Mouse (Mus musculus) erythroblast, adult 5-6 weeks (primary cell): ENCODE measurements around the gene Fndc3a. TPM values are rescaled to one million over a fixed set of nuclear protein-coding genes. Genes with fewer than 3 reads are reported as not detected.

Source experiments
- ATAC-seq: replicated peaks from 2 replicates; pipeline ENCODE4 v1.8.0; 2016; ENCODE audit warnings: moderate number of reproducible peaks, mild to moderate bottlenecking, moderate TSS enrichment, inconsistent platforms; ENCODE audit not compliant: poor library complexity, low FRiP score, severe bottlenecking
- total RNA-seq, 2 experiments: library from RNA; stranded (forward) in 1 of 2; stranded (reverse) in 1 of 2; fragments of 150-400 nt in 1 of 2; fragments of 200-764, 138-1000 nt in 1 of 2; gene quantifications; 2 replicates each; pipeline versions ENCODE4 v1.2.3 to v1.2.4; 2015 to 2017; ENCODE audit warnings: low replicate concordance in 2 of 2

Fndc3a gene
- total RNA-seq, 2 experiments from 2014 or later = 4.4 to 7.8 TPM

DNA sequence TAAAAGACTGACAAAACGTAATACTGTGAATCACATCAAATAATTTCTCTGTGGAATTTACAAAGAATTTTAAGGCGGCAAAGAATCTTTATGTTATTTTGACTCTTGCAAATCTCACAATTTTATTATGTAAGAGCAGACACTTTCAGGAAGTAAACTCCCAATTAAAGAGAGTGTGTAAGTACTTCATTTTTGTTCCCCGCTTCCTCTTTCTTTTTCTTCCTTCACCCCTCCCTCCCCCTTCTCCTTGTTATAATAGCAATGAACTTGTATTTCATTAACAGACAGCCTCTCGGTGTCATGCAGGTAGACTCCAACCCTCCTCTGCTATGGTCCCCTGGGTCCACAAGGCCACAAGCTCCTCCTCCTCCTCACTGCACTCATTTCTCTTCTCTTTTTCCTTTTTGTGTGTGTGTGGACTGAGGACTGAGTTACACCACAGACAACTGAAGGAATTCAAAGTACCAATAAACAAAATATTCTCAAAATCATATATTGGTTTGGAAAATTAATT is 24.9 kb downstream of the Fndc3a start:
- ATAC-seq = no peak

DNA sequence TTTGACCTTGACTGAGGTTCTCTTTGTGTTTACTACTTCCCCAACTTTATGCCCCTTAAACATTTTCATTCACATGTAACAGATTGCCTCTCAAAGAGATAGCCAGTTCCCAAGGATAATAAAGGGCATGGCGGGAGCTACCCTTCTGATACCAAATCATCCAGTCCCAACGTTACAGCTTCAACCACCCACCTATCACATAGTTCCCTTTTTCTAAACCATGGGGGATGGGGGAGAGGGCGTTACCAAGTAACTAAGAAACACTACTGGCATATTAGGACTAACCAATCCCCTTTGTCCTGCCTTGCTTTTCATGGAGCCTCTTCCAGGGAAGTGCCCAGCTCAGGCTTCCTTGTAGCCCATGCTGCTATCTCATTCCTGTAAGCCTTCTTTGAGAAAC is 32.6 kb downstream of the Fndc3a start:
- no peak for ATAC-seq

DNA sequence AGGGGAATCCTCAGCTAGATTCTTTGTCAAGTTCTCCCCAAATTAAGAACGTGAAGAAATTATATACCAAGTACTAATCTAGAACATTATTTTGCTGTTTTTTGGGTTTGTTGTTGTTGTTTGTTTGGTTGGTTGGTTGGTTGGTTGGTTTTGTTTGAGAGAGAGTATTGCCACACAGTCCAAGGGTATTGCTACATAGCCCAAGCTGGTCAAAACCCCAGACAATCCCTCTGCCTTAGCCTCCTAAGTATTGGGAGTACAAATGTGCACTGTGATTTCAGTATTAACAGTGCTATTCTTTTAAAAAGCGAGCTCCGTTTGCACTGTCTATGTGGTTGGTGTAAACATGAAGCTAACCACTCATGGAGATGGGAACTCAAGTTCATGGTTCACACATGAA is 37.9 kb downstream of the Fndc3a start:
- no peak for ATAC-seq

DNA sequence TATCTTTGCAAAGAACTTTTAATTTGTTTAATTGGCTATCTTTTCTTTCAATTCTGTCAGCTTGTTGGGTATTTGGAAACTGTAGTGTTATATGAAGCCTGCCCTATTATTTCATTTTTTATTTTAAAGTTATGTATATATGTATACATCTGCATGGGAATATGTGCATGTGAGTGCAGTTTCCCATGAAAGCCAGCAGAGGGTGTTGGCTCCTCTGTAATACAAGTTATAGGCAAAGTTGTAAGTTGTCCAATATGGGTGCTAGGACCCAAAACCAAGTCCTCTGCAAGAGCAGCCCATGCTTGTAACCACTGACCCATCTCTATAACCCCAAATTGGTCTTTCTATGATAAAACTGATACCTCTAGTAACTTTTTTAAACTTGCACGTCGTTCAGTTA is 38.8 kb downstream of the Fndc3a start:
- no peak for ATAC-seq

DNA sequence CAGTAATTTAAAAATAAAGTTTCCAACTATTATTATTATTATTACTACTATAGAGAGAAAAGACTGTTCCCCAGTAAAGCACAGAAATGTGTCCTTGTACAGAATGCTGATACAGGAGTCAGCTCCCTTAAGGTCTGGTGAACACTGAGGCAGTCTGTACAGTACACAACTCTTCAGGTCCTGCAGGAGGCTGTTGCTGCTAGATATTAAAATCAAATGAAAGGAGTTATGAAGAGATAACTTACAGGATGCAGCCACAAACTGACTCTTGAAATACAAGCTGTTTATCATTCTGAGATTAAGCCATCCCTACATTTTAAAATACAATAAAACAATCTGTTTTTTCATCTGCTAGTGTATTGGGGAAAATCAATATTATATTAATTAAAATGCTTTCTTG is 60.5 kb downstream of the Fndc3a start:
- ATAC-seq = no peak

DNA sequence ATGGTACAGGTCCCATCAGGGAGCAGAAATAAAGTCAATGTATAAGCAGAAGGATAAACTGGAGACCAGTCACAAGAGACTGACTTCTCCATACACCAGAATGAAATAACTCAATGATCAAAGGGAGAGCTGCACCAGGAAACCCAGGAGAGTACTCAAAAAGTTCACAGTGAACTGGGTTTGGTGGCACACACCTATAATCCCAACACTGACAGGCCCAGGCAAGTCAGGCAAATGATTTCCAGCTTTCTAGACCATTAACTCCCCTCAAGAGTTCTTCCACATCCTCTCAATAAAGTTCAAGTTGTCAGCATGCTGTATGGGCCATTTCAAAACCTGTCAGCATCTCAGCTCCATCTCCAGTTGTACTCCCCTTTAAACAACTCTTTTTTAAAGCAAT is 64.3 kb downstream of the Fndc3a start:
- no peak for ATAC-seq

DNA sequence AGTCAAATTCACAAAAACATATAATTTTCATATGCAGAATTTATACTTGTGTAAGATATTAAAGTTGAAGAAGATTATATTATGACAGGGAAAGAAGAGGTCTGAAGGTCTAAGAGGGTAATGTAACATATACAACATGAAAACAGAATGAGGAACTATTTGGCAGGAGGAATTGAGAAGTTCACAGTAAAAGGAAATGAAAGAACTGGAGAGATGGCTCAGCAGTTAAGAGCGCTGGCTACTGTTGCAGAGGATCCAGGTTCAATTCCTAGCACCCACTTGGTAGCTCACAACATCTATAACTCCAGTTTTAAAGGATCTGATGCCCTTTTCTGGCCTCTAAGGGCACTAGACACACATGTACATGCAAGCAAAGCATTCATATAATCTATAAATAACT is 65.2 kb downstream of the Fndc3a start:
- no peak for ATAC-seq

DNA sequence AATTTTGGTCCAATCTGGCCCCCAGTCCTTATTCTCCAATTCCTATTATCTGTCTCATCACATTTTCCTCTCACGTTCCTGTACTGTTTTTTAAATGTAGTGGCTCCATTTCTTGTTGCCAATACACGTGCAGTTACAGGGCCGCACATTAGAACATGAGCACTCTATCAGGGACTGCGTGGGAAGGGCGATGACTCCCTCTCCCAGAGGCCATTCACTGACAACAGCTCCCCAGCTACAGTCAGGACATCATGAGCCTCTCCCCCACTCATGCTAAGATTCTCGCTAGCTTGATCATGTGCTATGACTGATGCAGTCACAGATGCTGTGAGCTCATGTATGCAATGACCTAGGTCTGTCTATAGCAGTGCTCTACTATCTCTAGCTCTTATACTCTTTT is 71.3 kb downstream of the Fndc3a start:
- no peak for ATAC-seq

DNA sequence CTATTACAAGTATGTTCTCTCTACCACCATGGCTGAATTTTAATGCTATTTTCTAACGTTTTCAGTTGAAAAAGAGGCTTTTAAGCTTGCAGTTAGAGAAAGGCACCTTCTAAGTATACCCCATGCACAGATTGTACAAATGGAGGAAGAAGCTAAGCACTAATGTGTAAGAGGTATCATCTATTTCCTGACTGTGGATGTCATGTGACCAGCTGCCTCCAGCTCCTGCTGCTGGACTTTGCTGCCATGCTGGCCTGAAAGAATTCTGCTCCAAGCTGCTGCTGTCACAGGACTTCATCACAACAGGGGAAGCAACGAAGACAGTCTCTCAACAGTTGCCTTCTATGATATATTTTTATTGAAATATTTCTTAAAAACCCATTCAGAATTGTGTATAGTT is 76.2 kb downstream of the Fndc3a start:
- no peak for ATAC-seq

DNA sequence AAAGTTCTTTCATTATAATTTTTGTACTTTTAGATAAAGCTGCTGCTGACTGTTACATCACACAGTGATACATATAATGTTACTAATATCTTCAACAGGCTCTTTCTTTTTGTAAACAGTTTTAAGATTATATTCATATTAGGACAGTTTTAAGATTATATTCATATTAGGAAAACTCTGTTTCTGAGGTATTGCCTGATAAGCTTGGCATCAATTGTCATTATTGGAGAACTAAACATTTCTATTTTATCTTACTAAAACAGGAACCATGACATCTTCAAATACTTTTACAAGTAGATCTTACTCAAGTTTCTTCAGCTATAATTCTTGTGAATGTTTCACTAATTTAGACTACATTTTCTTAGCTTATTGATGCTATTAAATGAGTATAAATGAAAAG is 84.4 kb downstream of the Fndc3a start:
- no peak for ATAC-seq

DNA sequence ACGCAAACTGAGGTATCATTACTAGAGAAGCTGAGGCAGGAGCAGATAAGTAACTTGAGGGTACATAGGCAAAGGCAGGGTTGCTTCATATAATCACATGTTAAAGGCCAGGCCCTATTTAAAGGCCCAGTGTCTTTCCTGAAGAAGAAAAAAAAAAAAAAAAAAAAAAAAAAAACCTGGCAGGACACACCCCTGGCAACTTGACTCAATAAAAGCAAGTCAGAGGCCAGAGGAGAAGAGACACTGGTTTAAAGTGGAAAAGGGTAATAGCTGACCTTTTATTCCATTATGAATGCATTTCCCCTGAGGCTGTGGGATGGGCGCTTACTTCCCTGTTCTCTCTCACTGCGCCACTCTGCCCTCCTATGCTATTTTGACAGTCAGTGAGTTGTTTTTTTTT is 105.7 kb downstream of the Fndc3a start:
- ATAC-seq = no peak

DNA sequence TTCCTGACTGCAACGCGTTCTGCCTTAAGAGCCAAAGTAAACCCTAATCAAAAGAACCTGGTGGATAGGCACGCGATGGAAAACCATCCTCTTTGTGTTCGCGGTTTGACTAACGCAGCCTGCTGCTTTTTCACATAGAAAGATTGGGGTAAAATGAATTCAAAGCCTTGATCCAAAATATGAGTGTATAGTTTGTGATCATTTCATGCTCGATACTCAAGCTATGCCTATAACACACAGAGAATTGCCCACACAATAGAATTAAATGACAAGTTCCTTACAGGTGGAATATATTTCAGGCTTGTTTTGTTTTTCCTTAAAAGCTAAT is 106.6 kb downstream of the Fndc3a start:
- ATAC-seq = peak; percentile 62

DNA sequence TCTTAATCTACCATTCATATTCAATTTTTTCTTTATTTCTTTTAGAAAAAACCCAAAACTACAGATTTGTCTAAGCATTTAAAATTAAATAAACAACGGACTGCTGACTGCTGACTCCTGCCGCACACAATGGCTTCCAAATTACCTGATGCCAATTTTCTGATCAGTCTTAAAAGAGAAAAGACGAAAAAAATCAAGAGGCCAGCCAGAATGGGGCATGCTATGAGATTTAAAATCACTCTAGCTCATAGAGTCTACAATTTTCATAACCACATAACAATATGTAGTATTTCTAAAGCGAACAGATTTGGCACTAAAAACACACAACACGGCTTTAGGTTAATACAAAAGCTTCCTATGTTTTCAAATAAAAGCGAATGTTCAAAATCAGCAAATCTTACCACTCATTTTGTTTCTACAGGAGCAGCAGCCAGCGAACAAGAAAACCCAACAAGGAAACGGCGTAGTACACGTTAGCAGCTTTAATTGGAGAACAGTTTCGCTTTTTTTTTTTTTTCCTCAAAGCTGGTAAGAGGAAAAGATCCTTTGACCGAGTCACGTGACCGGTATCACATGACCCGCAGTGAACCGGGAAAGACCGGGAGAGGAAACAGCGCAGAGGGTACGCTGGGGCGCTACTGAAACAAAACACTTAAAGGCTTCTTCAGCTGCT is 107.1 kb downstream of the Fndc3a start:
- ATAC-seq = peak; percentile 92

DNA sequence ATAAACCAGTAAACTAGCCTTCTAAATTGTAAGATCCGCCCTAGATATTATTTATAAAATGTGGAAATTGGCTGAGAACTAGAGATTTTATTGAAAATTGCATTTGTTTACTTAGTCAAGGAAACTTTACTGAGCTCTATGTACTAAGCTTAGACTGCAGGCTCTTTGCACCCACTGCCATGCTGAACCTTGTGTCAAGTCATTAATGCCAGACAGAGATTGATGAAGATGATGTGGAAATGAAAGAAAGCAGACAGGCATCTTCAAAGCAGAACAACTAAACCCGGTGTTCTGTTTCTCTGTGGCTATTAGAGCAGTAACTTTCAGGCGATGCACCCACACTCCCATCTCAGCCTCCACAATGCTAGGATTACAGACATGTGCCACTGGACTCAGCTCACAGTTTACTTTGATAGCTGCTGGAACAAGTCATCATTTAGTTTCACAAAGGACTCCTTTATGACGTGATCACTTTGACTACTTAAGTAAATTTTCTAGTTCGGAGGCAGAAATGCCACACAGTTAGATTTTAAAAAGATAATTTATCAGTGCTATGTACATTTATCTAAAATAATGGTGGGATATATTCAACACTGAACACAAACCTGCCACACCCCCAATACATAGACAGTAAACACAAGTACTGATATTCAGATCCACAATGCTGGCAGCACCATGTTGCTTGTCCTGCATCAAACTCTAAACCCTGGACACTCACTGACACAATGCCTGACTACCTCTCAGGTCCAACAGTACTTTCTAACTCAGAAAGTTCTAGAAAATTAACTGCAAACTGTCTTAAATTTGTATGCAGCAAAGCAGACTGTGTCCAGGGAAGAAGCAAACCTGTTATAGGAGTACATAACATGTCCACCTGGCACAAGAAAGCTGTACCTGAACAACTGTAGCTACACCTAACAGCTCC is 108.2 kb downstream of the Fndc3a start:
- no peak for ATAC-seq

DNA sequence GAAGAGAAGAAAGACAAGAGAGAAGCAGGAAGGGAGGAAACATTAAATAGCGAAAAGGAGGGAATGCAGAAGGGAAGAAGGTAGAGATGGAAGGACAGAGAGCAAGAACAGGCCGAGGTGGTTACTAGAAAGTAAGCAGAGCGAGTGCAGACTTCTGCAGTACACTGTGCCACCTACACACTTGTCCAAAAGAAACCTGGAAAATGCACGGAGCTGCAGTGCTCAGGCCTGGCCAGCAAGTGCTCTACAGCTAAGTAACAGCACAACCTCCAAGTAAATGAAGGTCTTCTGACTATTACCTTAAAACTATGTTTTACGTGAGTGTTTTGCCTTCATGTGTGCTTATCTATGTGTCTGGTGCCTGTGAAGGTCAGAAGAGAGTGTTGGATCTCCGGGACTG is 109.4 kb downstream of the Fndc3a start:
- no peak for ATAC-seq

DNA sequence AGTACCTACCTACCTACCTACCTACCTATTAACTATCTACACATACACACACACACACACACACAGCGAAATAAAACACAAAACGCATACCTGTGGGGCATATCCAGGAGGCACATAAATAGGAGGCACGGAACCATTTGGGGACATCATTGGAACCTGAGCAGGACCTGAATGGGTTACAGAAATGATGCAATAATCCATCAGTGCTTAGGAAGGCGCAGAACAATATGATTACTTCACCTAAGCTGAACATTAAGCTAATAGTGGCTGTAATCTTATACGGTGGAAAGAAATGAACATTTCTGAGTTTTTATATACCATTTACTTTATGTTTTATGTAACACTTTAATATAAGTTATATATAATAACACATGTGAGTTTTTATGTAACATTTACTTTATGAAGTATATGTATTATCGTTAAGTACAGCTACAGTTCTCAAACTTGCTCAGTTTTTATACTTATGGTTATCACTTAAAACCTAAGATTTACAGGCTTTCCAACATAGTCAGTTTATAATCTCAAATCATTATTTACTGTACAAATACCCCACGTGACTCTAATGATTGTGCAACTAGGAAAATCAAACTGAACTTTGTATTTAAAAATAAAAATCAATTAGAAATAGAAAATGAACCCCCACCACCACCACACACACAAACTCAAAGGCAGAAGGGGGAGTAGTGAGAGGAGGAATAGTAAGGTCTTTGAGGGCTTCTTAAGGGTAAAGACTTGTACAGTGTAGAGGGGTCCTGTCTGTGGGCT is 110.6 kb downstream of the Fndc3a start:
- ATAC-seq = no peak

DNA sequence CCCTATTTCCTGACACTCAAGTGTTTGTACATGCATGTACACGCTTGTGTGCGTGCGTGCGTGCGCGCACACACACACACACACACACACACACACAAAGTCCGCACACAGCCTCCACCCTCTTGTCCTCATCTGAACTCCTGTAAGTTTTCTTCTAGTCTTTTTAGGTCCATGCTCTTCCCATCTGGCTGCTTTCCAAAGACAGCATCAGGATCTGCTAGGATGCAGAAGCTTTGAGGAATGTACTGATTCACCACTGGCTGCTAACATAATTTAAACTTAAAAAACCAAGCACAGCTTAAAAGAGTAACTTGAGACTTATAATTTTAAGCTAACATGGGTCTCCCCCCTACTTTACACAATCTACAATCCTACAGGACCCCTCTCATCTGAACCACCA is 115.6 kb downstream of the Fndc3a start:
- ATAC-seq = no peak

DNA sequence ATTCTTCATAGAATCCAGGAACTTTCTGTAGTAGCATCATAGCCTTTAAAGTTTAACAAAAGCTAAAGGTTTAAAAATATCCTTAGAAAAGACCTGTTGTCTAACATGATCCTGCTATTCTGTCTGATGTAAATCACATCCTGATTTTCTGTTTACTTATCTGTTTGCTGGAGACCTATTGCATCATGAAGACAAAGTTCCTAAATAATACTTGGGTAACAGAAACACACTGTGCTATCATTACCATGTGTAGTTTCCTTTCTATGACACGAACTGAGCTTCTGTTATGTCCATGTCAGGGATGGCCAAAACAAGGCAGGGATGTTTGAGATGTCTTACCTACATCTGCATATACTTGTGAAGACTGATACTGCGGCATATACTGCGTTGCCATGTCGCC is 120.4 kb downstream of the Fndc3a start:
- ATAC-seq = no peak

DNA sequence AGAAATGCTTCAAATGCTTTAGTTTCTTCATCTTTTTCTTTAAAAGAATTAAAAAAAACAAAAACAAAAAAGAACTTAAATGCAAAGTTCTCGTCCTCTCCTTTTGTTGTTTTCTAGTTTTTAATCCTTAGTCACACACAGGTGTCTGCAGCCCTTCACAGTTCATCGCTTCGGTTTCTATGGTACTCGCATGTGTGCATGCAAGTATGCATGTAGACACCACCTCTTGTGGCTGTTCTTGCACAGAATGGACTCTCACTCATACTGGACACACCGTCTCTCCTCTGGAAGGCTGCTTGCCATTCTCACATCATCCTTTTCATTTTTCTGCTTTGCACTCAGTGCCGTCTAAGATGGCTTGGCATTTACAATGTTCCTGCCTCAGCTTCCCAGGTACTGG is 126.8 kb downstream of the Fndc3a start:
- no peak for ATAC-seq

DNA sequence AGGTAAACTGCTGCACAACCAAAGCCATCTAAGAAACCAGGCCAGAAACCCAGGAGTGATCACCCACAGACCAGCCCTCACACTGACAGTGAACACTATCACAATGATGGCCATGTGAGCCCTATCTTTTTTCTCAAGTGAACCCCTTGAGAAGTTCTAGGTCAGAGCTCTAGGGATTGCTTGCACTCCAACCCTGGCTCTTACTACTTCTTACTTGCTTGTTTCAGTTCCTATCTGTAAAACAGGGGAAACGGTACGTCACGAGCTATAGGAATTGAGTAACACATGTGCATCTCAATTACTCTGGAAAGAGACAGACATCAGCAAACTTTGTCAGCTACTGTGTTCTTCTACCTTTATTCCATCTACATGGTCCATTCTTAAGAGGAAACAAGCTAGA is 128.8 kb downstream of the Fndc3a start:
- ATAC-seq = no peak

DNA sequence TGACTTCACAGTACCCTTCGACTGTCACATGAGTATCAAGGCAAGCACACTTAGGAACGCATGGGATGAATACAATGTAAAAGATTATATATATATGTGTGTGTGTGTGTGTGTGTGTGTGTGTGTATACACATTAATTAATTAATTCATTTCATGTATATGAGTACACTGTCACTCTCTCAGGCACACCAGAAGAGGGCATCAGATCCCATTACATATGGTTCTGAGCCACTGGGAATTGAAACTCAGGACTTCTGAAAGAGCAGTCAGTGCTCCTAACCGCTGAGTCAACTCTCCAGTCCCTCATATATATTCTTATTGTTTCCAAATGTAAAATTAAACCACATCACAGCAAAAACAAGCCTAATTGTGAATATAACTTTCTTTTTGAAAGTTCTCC is 133.5 kb downstream of the Fndc3a start:
- no peak for ATAC-seq
